Mouse (Mus musculus): ENCODE measurements at regions not wholly inside any gene's neighbourhood (a gene's known extent, or its start where the extent isn't known, plus 50 kb on each side); places are given as distances from the start of the nearest gene placed in this dataset.

- DNase-seq (ENCODE audit: low spot score), result no peak
These were observed 489.0 kb upstream of the A1bg start for GRCm38 (mm10) chr15:61411821-61412220.

DNA sequence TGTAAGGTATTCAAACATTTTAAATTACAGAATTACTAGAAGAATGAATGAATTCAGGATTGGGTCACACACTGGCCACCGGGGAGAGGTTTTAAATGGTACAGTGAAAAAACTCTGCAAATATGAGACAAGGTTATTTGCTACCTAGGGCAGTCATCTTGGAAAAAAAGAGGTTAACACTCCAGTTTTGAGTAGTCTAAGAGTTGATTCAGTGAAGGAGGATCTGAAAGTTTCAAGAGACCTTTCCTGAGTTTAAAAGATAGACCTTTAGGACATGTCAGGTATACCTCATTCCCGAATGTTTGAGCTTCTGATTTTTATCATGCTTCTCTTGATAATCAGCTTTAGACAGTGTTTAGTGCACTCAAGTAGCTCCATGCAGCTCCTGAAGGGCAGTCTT, 488.0 kb upstream of the A1bg start:
- DNase-seq (ENCODE audit: low spot score), result no peak

DNA sequence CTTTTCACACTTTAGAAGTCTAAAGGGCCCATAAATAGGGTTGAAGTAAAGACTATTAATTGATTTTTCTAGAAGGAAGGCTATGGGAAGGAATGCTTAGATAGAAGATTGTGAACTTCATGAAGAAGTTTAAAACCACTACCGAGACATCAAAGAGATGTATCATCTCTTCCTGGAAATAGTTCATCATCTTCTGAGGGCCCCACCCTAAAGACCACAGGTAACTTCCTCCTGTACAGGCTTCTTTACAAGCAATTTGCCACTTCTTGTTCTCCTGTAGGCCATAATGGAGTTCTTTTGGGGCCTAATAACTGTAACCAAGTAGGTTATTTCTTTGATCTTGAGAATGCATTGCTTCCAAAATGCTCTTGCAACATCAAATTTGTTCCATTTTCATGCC, 485.8 kb upstream of the A1bg start:
- DNase-seq (ENCODE audit: low spot score), result peak; percentile 10

DNA sequence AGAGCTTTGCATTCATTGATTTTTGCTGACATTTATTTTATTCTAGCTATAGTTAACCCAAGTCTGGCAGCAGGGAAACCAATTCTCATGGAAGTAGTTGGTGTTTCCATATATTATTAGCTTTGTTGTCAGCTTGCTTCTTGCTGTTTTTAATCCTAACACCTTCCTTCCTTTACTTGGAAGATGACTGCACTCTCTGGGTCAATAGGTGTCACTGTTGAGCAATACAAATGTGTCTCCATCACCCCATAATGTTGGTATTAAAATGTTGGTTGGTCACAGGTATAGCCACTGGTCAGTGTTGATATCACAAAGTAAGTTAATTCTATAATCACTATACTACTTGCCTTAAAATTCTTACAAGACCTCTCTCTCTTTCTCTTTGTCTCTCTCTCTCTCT, 477.9 kb upstream of the A1bg start:
- DNase-seq (ENCODE audit: low spot score), result peak; percentile 41

- DNase-seq (ENCODE audit: low spot score), result no peak
These were observed 477.2 kb upstream of the A1bg start for GRCm38 (mm10) chr15:61399971-61400370.

- DNase-seq (ENCODE audit: low spot score), result no peak
These were observed 476.0 kb upstream of the A1bg start for GRCm38 (mm10) chr15:61398829-61399228.

GRCm38 (mm10) chr15:61397061-61397460, 474.2 kb upstream of the A1bg start:
- DNase-seq (ENCODE audit: low spot score), result no peak

DNA sequence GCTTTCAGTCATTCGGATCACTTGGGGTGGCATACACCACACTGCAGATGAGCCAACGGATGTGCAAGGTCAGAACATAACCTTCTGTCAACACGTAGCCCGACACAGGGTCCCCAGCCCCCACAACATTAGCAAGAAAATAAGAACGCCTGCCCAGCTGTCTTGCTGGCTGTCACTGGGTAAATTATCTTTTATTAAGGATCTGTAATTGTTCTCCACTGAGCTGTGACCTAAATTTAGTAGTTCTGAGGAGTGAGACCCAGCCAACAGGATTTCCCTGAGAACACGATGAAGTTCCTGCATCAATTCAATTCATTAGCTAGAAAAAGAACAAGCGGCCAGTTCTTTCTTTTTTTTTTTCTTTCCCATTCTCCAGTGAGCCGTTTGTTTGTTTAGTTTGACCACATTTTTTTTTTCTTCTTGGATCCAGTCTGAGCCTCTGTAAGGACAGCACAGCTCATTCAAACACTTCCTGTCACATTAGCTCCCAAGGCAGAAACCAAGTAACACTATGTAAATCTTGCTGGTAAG, 472.5 kb upstream of the A1bg start:
- peak; percentile 37 for DNase-seq (ENCODE audit: low spot score)

DNA sequence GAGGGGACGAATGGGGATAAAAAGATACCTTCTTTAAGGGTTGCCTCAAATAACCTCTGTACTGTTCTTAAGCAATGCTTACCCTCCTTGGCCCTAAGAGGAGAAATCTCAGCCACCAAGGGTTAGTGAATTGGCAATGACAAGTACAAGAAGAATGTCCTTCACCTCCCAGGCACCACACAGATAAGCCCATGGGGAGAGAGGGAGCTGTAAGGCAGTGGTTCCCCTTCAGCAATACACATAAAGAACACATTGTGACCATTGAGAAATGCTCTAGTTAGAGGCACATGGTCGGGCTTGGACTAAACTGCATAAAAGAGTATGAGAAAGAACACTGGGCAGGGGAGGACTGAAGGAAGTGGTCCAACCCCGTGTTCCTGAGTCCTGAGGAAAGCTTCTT, 457.9 kb upstream of the A1bg start:
- DNase-seq (ENCODE audit: low spot score), result no peak

DNA sequence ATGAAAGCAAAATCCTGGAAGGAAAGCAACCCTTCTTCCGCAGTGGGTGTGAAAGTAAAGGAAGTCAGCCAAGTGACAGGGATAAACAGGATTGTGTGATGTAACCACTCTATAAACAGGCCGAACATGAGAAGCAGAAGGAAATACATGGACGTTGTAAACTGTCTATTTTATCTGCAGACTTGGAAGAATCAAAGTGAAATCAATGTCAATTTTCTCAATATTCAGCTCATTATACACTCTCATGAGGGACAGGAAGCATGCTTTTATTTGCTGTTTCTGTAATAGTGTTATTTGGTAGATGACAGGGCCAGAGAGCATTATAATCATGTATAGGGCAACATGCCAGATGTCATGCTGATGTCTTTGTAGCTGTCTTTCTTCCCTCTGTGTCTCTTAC, 443.5 kb upstream of the A1bg start:
- DNase-seq (ENCODE audit: low spot score), result peak; percentile 18

DNA sequence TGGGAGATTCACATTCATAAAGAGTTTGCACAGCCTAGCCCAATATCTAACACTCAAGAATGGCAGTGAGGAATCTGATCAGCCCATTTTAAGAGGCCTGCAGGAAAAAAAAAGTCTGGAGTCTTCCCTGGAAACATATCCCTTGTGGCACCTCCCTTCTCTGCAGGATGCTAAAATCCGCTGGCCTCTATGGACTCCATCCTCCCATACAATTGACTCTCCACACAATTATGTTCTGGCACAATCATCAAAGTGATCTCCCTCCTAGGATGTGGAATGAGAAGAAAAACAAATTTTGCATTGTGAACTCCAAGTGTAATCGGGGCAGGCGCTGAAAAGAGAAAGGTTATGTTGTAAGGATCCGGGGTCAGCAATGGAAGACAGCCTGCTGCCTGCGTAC, 442.7 kb upstream of the A1bg start:
- no peak for DNase-seq (ENCODE audit: low spot score)

DNA sequence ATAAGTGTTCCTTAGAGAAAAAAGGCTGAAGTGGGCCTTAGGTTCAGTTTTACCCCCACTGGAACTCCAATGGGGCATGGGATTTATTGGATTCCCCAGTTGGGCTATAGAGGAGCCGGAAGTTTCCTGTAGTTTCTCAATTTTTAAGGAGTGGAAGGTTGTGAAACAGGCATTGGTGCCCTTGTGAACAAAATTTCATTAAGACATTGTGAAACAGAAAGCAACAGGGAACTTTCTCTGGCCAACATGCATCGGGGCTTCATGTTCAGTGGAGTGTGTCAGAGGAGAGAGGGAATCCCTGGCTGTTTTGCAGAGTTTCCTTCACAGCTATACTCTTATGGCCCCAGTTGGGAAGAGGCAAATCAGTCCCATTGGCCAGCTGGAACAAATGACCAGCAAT, 441.6 kb upstream of the A1bg start:
- DNase-seq (ENCODE audit: low spot score), result no peak

GRCm38 (mm10) chr15:61361254-61361653, 438.4 kb upstream of the A1bg start:
- DNase-seq (ENCODE audit: low spot score), result peak; percentile 7

DNA sequence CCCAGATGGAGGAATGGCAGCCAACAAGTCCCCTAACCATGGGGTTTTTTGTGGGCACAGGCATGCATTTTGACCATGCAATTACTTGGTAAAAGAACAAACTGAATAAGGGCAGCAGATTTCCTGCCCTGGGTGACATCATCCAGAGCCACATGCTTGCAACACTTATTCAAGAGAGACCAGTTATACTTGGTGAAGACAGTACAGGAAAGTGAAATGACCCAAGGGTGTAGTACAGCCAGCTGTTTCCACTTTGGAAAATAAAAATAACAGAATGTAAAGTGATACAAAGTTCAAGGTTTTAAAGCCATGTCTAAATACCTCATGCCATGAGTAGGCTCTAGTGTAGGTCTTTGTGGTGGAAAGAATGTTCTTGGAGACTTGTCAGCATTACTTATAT, 432.5 kb upstream of the A1bg start:
- no peak for DNase-seq (ENCODE audit: low spot score)

GRCm38 (mm10) chr15:61351729-61352342, 429.0 kb upstream of the A1bg start:
- DNase-seq (ENCODE audit: low spot score), result no peak

GRCm38 (mm10) chr15:61345101-61345500, 422.3 kb upstream of the A1bg start:
- DNase-seq (ENCODE audit: low spot score), result no peak

DNA sequence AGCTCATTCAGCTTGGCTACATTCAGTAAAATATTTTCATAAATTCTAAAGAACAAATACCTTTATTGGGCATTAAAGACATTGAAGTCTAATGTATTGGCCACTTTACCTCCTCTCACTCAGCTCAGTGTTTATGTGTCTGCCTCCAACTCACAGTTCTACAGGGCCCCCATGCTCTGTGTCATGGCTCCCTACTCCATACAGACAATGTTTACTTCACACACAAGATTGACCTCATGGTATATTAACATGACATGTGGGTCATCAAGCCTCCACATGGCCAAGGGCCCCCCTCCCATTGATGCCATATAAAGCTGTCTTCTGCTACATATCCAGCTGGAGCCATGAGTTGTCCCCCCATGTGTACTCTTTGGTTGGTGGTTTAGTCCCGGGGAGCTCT, 419.8 kb upstream of the A1bg start:
- no peak for DNase-seq (ENCODE audit: low spot score)

DNA sequence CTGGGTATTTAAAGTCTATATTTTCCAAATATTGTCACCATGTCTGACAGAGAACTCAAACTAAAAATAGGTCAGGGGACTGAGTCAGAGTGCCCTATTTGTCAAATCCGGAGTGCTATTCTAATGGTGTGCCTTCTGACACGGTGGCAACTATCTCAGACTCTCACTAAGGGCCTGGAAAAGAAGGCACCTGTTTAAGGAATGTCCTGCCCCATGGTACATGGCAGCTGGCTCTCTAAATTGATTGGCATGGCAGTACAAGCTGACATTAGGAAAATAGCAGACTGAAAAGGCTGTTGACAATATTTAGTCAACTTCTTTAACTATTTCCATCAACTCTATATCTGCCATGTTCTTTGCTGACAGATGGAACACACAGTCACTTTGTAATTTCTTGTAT, 405.1 kb upstream of the A1bg start:
- no peak for DNase-seq (ENCODE audit: low spot score)

GRCm38 (mm10) chr15:61322243-61322642, 399.4 kb upstream of the A1bg start:
- DNase-seq (ENCODE audit: low spot score), result no peak

- no peak for DNase-seq (ENCODE audit: low spot score)
These were observed 386.8 kb upstream of the A1bg start for GRCm38 (mm10) chr15:61309452-61310165.

- DNase-seq (ENCODE audit: low spot score), result peak; percentile 78
These were observed 386.1 kb upstream of the A1bg start for GRCm38 (mm10) chr15:61308936-61309335.

- no peak for DNase-seq (ENCODE audit: low spot score)
These were observed 381.7 kb upstream of the A1bg start for GRCm38 (mm10) chr15:61304546-61304945.

- DNase-seq (ENCODE audit: low spot score), result no peak
These were observed 377.0 kb upstream of the A1bg start for GRCm38 (mm10) chr15:61299796-61300195.
